Mouse (Mus musculus) C3H10T1/2 (cell line): Measurements from ENCODE around the gene Zmym6. TPM values are rescaled to one million over a fixed set of nuclear protein-coding genes. Genes with fewer than 3 reads are reported as not detected.

Experiments used
- polyA plus RNA-seq, 2 experiments: library from polyadenylated mRNA; unstranded; fragments of >200 nt; fragmentation: generic; extraction: Trizol; gene quantifications; one replicate each; pipeline ENCODE4 v1.2.1; 2012; ENCODE audit warnings: missing spikeins in 2 of 2

Zmym6 gene
- polyA plus RNA-seq: 1 to 10 TPM in 1 of 2 experiments, under 1 TPM in 1; 0.02 to 1.2 TPM

DNA sequence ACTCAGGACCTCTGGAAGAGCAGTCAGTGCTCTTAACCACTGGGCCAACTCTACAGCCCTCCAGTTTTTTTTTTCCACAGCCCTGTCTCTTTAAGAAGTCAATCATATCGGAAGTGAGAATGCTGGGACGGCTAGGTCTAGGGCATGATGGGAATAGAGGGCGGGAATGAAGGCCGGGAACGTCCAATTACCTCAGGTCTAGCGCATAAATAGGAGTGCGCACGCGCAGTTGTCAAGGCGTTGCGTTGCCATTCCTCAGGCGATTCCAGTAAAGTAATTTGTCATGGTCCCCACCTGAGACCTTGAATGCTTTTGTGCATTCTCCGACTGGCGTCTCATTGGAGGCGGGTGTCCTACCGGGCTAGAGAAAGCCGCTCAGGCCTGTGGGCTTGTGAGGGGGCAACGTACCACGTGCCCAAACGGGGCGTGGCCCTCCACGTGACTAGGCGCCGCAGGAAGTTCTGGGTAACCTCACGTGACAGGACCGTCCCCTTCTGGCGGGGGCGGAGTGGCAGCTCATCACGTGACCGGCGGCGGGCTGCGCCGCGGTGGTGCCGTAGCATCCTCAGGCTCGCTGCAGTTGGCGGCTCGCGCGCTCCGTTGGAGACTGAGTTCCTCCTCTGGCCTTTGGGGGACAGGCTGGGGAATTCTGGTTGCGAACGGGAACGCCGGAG, at the start of gene Zmym6:
TSS of gene Zmym6 (plus strand) at position 509 of the 674 bp plus-strand sequence.

DNA sequence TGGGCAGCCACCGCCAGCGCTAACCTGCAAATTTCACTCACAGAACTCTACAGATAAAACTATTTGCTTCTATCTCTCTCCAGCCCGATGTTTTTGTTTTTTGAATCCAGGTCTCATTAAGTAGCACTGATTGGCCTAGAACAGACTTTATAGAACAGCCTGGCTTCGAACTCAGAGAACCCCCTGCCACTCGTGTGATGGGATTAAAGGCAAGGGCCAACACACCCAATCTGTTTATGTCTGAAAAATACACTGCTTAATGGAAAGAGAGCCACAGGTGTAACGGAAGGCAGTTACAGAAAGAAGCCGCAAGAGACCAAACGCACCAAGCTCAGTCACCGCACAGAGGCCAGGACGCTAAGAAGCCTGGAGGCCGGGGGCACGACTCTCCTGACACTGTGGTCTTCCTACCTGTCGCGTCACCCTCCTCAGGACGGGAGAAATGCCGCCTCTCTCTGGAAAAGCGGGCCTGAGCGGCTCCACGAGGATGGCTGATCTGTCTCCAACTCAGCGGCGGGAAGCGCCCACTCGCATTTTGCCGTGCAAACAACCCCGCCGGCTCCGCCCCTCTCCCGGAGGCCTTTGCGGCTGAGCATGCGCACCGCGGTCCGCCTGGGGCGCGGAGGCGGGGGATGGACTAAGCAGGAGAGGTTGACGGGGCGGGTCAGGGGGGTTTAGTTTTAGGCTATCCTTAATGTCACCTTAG, 16.4 kb upstream of the Zmym6 start, which contains the start of gene Zmym1:
TSS of gene Zmym1 (minus strand) at position 568 of the 706 bp plus-strand sequence.

DNA sequence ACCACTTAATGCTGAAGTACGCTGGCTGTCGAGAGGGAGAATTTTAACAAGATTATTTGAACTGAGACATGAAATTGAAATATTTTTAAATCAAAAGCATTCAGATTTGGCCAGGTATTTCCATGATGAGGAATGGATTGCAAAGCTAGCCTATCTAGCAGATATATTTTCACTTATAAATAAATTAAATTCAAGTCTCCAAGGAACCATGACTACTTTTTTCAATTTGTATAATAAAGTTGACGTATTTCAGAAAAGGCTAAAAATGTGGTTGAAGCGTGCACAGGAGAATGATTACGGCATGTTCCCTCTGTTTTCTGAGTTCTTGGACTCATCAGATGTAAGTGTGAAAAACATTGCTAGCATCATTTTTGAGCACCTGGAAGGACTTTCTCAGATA, 46.2 kb downstream of the Zmym6 start, which contains the start of gene Tmem35b:
TSS of gene Tmem35b (plus strand) at position 301 of the 400 bp plus-strand sequence.

DNA sequence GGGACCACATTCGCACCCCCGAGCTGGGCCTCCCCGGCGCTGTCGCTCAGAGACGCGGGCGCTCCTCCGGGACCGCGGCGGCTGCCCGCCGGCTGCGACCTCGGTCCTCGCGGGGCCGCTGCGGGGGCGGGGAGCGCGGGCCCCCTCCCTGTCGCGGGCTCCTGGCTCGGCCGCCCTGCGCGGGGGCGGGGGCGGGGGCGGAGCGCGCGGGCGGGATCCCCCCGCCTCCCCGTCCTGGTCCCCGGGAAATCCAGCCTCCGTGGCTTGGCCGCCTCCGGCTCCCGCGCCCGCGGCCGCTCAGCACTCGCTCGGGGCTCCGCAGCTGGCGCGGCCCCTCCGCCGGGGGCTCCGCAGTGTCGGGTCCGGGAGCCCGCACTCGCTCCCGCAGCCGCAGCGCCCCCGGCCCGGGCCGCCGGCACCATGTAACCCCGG, 91.7 kb downstream of the Zmym6 start, which contains the start of gene Dlgap3:
TSS of gene Dlgap3 (plus strand) at position 291 of the 432 bp plus-strand sequence.

Other genes starting within 250 kb of the Zmym6 start
- gene Zmym4, start 109.2 kb upstream of the Zmym6 start, polyA plus RNA-seq: 1 to 10 TPM in 1 of 2 experiments, under 1 TPM in 1; 0.50 to 6.4 TPM
- 100 to 1,000 TPM in 1 of 2 experiments, 10 to 100 TPM in 1; 23.1 to 109 TPM for gene Sfpq, start 56.1 kb upstream of the Zmym6 start, polyA plus RNA-seq
- 1 to 10 TPM in 1 of 2 experiments, under 1 TPM in 1; 0.36 to 2.3 TPM for gene Zmym1, start 16.2 kb upstream of the Zmym6 start, polyA plus RNA-seq
- gene Tmem35b, start 46.3 kb downstream of the Zmym6 start, polyA plus RNA-seq: 10 to 100 TPM in 1 of 2 experiments, 1 to 10 TPM in 1; 2.3 to 10.6 TPM
- gene Dlgap3, start 91.8 kb downstream of the Zmym6 start, polyA plus RNA-seq: under 1 TPM; 0.01 to 0.09 TPM
- gene Smim12, start 166.4 kb downstream of the Zmym6 start, polyA plus RNA-seq: 10 to 100 TPM; 43.8 to 68.0 TPM
- gene Gja4, start 236.7 kb downstream of the Zmym6 start, polyA plus RNA-seq: 1 to 10 TPM in 1 of 2 experiments, under 1 TPM in 1; 0.94 to 2.4 TPM